Mouse (Mus musculus) thymus, adult 2 months (tissue): ENCODE measurements around the gene Gm13283.
"Not testable (repeated sequence)": the region's sequence is repeated elsewhere in the genome, so short reads cannot be mapped to it uniquely, and the experiment has no call there.

Experiments
- CTCF ChIP-seq: fragments of 200-500 bp; IDR thresholded peaks from 2 replicates; pipeline ENCODE4 v1.5.1; 2012; ENCODE audit warnings: mild to moderate bottlenecking, control low read depth, low read length, moderate library complexity, borderline replicate concordance; ENCODE audit not compliant: control insufficient read depth, poor library complexity, insufficient read depth; ENCODE audit errors: extremely low read depth
- POLR2A ChIP-seq: fragments of 200-500 bp; IDR thresholded peaks from 2 replicates; pipeline ENCODE4 v1.6.1; 2012; ENCODE audit warnings: mild to moderate bottlenecking, low read length, control low read depth, moderate library complexity; ENCODE audit not compliant: control insufficient read depth, poor library complexity, insufficient read depth; ENCODE audit errors: extremely low read depth

DNA sequence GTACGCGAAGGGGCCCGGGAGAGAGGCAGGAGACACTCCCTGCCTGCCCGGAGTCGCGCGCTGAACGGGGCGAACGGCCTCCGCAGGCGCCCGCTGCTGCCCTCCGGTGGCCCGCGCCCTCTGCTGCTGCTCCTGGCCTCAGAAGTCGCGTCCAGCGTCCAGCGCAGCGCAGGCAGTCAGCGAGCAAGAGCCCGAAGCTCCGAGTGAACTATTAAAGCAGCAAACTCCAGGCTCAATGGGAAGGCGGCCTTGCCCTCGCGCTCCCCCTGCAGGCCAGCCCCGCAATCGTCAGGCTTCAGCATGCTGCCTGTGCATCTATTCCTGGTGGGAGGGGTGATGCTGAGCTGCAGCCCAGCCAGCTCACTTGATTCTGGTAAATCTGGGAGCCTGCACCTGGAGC is 16.7 kb downstream of the Gm13283 start, which contains the start of gene Gm13289:
- not testable (repeated sequence) for TF ChIP-seq POLR2A, CTCF
